In genomic region chr2:167422150-167422470, GRCm38 (mm10) we compare ENCODE assay signal across 8 mouse cellular contexts. TPM values are rescaled to one million over a fixed set of nuclear protein-coding genes. Genes with fewer than 3 reads are reported as not detected.
DNase-seq lines count a peak whose midpoint lies in the region; ATAC-seq and TF ChIP-seq lines count a peak whose summit lies in the region.

No protein-coding gene starts in this region.

- 0 out of 2 replicates have a peak, but pooled peaks have one; percentile 0 for ATAC-seq in heart, embryonic 12.5 days (ENCODE audit: insufficient number of reproducible peaks, low FRiP score)
- ATAC-seq in forebrain, embryonic 15.5 days (replicated peaks): no peak; the same call in 1 of the 2 replicates
- ATAC-seq in liver, embryonic 16.5 days (ENCODE audit: low read depth): no peak

- H3K4me3 ChIP-seq in heart, embryonic 12.5 days: peak overlapping the region; percentile 95
- H3K4me3 ChIP-seq in ES-Bruce4 (ENCODE audit: low read depth, low read length): peak overlapping the region; percentile 96
- H3K4me3 ChIP-seq in forebrain, embryonic 15.5 days: peak overlapping the region; percentile 87
- H3K4me3 ChIP-seq in liver, embryonic 16.5 days (ENCODE audit: low read depth, low read length): peak overlapping the region; percentile 96

- peak overlapping the region; percentile 72 for H3K4me2 ChIP-seq in heart, embryonic 12.5 days
- peak overlapping the region; percentile 66 for H3K4me2 ChIP-seq in forebrain, embryonic 15.5 days (replicated peaks)
- peak overlapping the region; percentile 73 for H3K4me2 ChIP-seq in liver, embryonic 16.5 days (ENCODE audit: low read depth, low read length)

- WGBS in heart, embryonic 12.5 days: 5% methylated on average over 11 of the region's 11 CpGs
- WGBS in forebrain, embryonic 15.5 days: 4% methylated on average over 11 of the region's 11 CpGs
- WGBS in liver, embryonic 16.5 days (ENCODE audit: insufficient replicate concordance): 3% methylated on average over 11 of the region's 11 CpGs

- H3K27ac ChIP-seq in heart, embryonic 12.5 days (ENCODE audit: poor library complexity, severe bottlenecking): peak overlapping the region; percentile 99
- peak overlapping the region; percentile 96 for H3K27ac ChIP-seq in ES-Bruce4 (ENCODE audit: insufficient read depth, low read length)
- H3K27ac ChIP-seq in forebrain, embryonic 15.5 days (replicated peaks): peak overlapping the region; percentile 99
- H3K27ac ChIP-seq in liver, embryonic 16.5 days (ENCODE audit: low read length): peak overlapping the region; percentile 95

- no peak for TF ChIP-seq CTCF in ES-Bruce4 (IDR thresholded peaks at IDR 0.05; ENCODE audit: low read depth, low read length)

- no peak for TF ChIP-seq POLR2A in ES-Bruce4 (IDR thresholded peaks at IDR 0.05; ENCODE audit: insufficient read depth, low read length)

- peak overlapping the region; percentile 95 for H3K9ac ChIP-seq in heart, embryonic 12.5 days
- H3K9ac ChIP-seq in ES-Bruce4 (ENCODE audit: low read depth, poor library complexity, severe bottlenecking): peak overlapping the region; percentile 98
- H3K9ac ChIP-seq in forebrain, embryonic 15.5 days (replicated peaks): peak overlapping the region; percentile 94
- peak overlapping the region; percentile 98 for H3K9ac ChIP-seq in liver, embryonic 16.5 days (ENCODE audit: low read depth, low read length)

- no peaks in the 10 kb centered on the region for H3K27me3 ChIP-seq in heart, embryonic 12.5 days (replicated peaks)
- no peaks in the 10 kb centered on the region for H3K27me3 ChIP-seq in ES-Bruce4 (ENCODE audit: control insufficient read depth, insufficient read depth, low read length, poor library complexity, severe bottlenecking)
- no peaks in the 10 kb centered on the region for H3K27me3 ChIP-seq in forebrain, embryonic 15.5 days
- H3K27me3 ChIP-seq in liver, embryonic 16.5 days (ENCODE audit: control insufficient read depth, insufficient read depth, low read depth, low read length): no peaks in the 10 kb centered on the region

- peaks cover 14% of the 10 kb centered on the region for H3K4me1 ChIP-seq in heart, embryonic 12.5 days (replicated peaks)
- H3K4me1 ChIP-seq in ES-Bruce4 (ENCODE audit: control insufficient read depth, insufficient read depth, low read length): no peaks in the 10 kb centered on the region
- H3K4me1 ChIP-seq in forebrain, embryonic 15.5 days: peaks cover 21% of the 10 kb centered on the region
- peaks cover 52% of the 10 kb centered on the region for H3K4me1 ChIP-seq in liver, embryonic 16.5 days (ENCODE audit: control insufficient read depth, low read depth, low read length)

- no peaks in the 10 kb centered on the region for H3K9me3 ChIP-seq in heart, embryonic 12.5 days (replicated peaks)
- H3K9me3 ChIP-seq in ES-Bruce4 (replicated peaks; ENCODE audit: control insufficient read depth, insufficient read depth, low read length, poor library complexity, severe bottlenecking): no peaks in the 10 kb centered on the region
- no peaks in the 10 kb centered on the region for H3K9me3 ChIP-seq in forebrain, embryonic 15.5 days
- peaks cover 2% of the 10 kb centered on the region; the same call in 1 of the 2 replicates for H3K9me3 ChIP-seq in liver, embryonic 16.5 days (replicated peaks; ENCODE audit: control insufficient read depth, low read length)

- TF ChIP-seq EP300 in ES-Bruce4 (IDR thresholded peaks at IDR 0.05; ENCODE audit: insufficient read depth, low read depth, low read length): no peak

- H3K36me3 ChIP-seq in heart, embryonic 12.5 days: peaks cover 35% of the 10 kb centered on the region
- peaks cover 27% of the 10 kb centered on the region for H3K36me3 ChIP-seq in ES-Bruce4 (ENCODE audit: control insufficient read depth, insufficient read depth, low read length, poor library complexity, severe bottlenecking)
- peaks cover 33% of the 10 kb centered on the region for H3K36me3 ChIP-seq in forebrain, embryonic 15.5 days
- H3K36me3 ChIP-seq in liver, embryonic 16.5 days (ENCODE audit: control insufficient read depth, insufficient read depth): peaks cover 32% of the 10 kb centered on the region

- DNase-seq in heart, adult 8-10 months (ENCODE audit: low spot score): no peak
- DNase-seq in frontal cortex, postnatal 36 days (ENCODE audit: low spot score in 2 of 2): no peak
- no peak for DNase-seq in adrenal gland, adult 8-10 months
- DNase-seq in thymus, postnatal 4 days: no peak

RNA-seq across cellular contexts. Expression of gene Slc9a8, which starts 0.6 kb away (rescaled TPM):
- polyA plus RNA-seq in heart, embryonic 12.5 days (2016; fragmentation: Nextera tagmentation; extraction: Ambion mirVana): 22.6 and 25.6 TPM in 2 replicates
- total RNA-seq in heart, adult 8-10 months (2022): 10 to 100 TPM; 24.6 to 30.5 (median 25.6) TPM
- 44.8 and 49.1 TPM in 2 replicates for polyA plus RNA-seq in ES-Bruce4 (2011; ENCODE audit: insufficient read depth, insufficient read length, low read depth, missing spikeins)
- polyA plus RNA-seq in forebrain, embryonic 15.5 days (2015; fragmentation: Nextera tagmentation; extraction: Ambion mirVana): 20.4 and 23.1 TPM in 2 replicates
- 14.7 and 15.1 TPM in 2 replicates for polyA plus RNA-seq in liver, embryonic 16.5 days (2015; fragmentation: Nextera tagmentation; extraction: Ambion mirVana)
- 10 to 100 TPM; 39.8 to 87.3 (median 53.6) TPM for total RNA-seq in adrenal gland, adult 8-10 months (2022)
